Mouse (Mus musculus) activated CD4-positive, CD25-positive, alpha-beta regulatory T cell (primary cell): ENCODE data around the gene Olfr960. TPM values are rescaled to one million over a fixed set of nuclear protein-coding genes. Genes with fewer than 3 reads are reported as not detected.

Experiments used
- polyA plus RNA-seq, 2 experiments: library from polyadenylated mRNA; unstranded; fragments of 100-300 nt; shearing (Covaris generic); gene quantifications; one replicate each; pipeline ENCODE4 v1.2.1; 2017

Gene Olfr960
- not detected for polyA plus RNA-seq

DNA sequence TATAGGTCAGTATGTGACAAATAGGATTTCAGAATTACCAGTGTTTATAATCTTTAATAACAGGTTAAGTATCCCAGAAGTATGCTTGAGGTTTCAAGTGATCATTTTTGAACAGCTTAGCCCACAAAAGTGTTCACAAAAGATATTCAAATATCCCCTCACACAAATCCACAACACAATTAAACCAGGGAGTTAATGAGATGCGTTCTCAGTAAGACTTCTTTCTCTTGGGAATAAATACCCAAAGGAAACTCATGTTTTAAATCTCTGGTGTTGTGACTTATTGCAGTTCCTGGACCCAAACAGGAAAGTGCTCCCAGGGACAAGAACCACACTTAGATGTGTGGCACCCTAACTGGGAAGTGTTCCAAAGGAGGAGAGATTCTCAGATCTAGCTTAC, at the start of gene Olfr960:
TSS of gene Olfr960 (plus strand) at position 301 of the 400 bp plus-strand sequence.

GRCm38 (mm10) chr9:39575469-39575868, 45.7 kb upstream of the Olfr960 start, which contains the start of gene Olfr959:
Gene Olfr959, minus strand, starts transcription at chr9:39575569.

GRCm38 (mm10) chr9:39603999-39604453, 17.1 kb upstream of the Olfr960 start, which contains the start of gene AW551984:
Gene AW551984, minus strand, starts transcription at chr9:39604403.

GRCm38 (mm10) chr9:39610355-39610754, 10.8 kb upstream of the Olfr960 start, which contains the start of gene Olfr148:
Gene Olfr148, plus strand, starts transcription at chr9:39610655.

GRCm38 (mm10) chr9:39644785-39645184, 23.6 kb downstream of the Olfr960 start, which contains the start of gene Olfr961:
Gene Olfr961, plus strand, starts transcription at chr9:39645085.

DNA sequence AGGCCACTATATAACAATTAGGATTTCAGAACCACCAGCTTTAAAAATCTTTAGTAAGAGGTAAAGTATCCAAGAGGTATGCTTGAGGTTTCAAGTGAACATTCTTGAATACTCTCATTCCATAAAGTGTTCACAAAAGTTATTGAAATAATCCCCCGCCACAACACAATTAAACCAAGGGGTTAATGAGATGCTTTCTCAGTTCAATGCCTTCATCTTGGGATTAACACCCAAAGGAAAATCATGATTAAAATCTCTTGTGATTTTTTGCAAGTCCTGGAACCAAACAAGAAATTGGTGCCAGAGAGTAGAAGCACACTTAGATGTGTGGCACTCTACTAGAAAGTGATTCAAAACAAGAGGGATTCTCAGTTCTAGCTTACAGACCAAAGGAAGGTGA, 45.7 kb downstream of the Olfr960 start, which contains the start of gene Olfr963:
TSS of gene Olfr963 (plus strand) at position 301 of the 400 bp plus-strand sequence.

Other genes starting within 250 kb of the Olfr960 start
- gene Olfr951, start 234.0 kb upstream of the Olfr960 start, polyA plus RNA-seq: not detected
- not detected for gene Olfr952, start 194.2 kb upstream of the Olfr960 start, polyA plus RNA-seq
- not detected for gene Olfr954, start 164.7 kb upstream of the Olfr960 start, polyA plus RNA-seq
- not detected for gene Olfr955, start 149.4 kb upstream of the Olfr960 start, polyA plus RNA-seq
- not detected for gene Olfr44, start 127.4 kb upstream of the Olfr960 start, polyA plus RNA-seq
- gene Olfr957, start 105.6 kb upstream of the Olfr960 start, polyA plus RNA-seq: not detected
- gene Olfr958, start 67.3 kb upstream of the Olfr960 start, polyA plus RNA-seq: not detected
- gene Olfr959, start 45.8 kb upstream of the Olfr960 start, polyA plus RNA-seq: not detected
- under 1 TPM; 0.08 to 0.60 TPM for gene AW551984, start 17.0 kb upstream of the Olfr960 start, polyA plus RNA-seq
- gene Olfr148, start 10.7 kb upstream of the Olfr960 start, polyA plus RNA-seq: not detected
- under 1 TPM in 1 of 2 experiments, not detected in 1; 0.52 TPM for gene Olfr961, start 23.7 kb downstream of the Olfr960 start, polyA plus RNA-seq
- gene Olfr963, start 45.8 kb downstream of the Olfr960 start, polyA plus RNA-seq: not detected
- not detected for gene Olfr149, start 85.7 kb downstream of the Olfr960 start, polyA plus RNA-seq
- under 1 TPM in 1 of 2 experiments, not detected in 1; 0.12 TPM for gene Olfr965, start 90.0 kb downstream of the Olfr960 start, polyA plus RNA-seq
- under 1 TPM in 1 of 2 experiments, not detected in 1; 0.17 TPM for gene Olfr150, start 109.6 kb downstream of the Olfr960 start, polyA plus RNA-seq
- under 1 TPM in 1 of 2 experiments, not detected in 1; 0.15 TPM for gene Olfr967, start 124.9 kb downstream of the Olfr960 start, polyA plus RNA-seq
- under 1 TPM in 1 of 2 experiments, not detected in 1; 0.45 TPM for gene Olfr968, start 161.9 kb downstream of the Olfr960 start, polyA plus RNA-seq
- gene Olfr969, start 169.6 kb downstream of the Olfr960 start, polyA plus RNA-seq: under 1 TPM in 1 of 2 experiments, not detected in 1; 0.39 TPM
- not detected for gene Olfr970, start 187.5 kb downstream of the Olfr960 start, polyA plus RNA-seq
- gene Olfr971, start 215.5 kb downstream of the Olfr960 start, polyA plus RNA-seq: under 1 TPM in 1 of 2 experiments, not detected in 1; 0.18 TPM
- gene Olfr972, start 245.0 kb downstream of the Olfr960 start, polyA plus RNA-seq: not detected